Mouse (Mus musculus): ENCODE measurements around the gene Cacnb1. TPM values are rescaled to one million over a fixed set of nuclear protein-coding genes. Genes with fewer than 3 reads are reported as not detected.

The Cacnb1 gene
- polyA plus RNA-seq, 1 experiment from 2014 or later, result 38.2 TPM

DNA sequence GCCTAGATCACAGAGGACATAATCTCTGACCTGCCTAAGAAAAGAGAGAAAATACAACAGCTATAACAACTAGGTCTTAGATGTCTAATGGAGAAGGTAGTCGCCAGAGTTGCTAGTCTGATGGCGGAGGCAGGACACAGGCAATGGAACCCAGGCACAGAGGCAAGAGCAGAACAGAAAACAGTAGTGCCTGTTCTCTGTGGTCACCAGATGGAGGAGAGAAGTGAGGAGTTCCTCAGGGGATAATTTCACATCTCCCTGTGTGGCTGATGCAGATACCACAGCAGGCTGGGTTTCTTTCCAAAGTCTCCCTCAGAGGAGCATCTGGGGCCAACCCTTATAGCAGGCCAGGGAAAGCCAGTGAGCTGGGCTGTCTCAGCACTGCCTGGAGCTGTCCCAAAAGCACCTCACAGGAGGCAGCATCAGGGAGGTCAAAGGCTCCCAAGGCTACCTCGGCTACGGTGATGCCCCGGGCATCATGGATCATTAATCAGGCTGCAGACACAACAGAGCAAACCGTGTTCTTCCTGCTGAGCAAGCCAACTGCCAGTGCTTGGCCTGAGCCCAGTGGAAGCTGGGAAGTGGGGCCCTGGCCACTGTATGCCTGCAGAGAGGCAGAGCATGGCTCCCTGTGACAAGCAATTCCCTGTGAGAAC, 65.8 kb downstream of the Cacnb1 start:
- Histone ChIP-seq H3K4me3 (no peak overlapping the region), H3K27me3 (replicated peaks) (no peaks in the 10 kb centered on the region), H3K9ac (no peak overlapping the region), H3K4me1 (peaks cover 20% of the 10 kb centered on the region), H3K4me2 (replicated peaks) (no peak overlapping the region), H3K9me3 (no peaks in the 10 kb centered on the region), H3K27ac (no peak overlapping the region), H3K36me3 (no peaks in the 10 kb centered on the region)
- 39% methylated on average over 6 of the region's 6 CpGs for WGBS
- no peak for ATAC-seq (ENCODE audit: low FRiP score, low read depth)

DNA sequence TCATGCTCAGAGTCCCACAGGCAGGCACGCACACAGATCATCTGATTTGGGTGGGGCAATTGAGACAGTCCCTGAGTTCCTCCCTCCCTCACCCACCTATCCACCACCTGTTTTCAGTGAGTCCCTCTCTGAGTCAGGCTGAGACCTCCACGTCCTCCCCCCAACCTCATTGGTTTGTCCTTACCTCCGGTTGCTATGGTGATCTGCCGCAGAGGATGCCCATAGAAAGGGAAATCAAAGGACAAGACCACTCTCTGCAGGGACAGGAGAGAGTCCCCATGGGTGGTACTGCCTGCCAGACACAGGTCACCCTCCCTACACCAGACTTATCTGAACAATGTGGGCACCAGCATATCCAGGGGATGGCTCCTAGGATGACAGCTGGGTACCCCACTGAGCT, 66.9 kb downstream of the Cacnb1 start:
- peaks cover 20% of the 10 kb centered on the region for H3K4me1 ChIP-seq
- H3K4me2 ChIP-seq (replicated peaks), result no peak overlapping the region
- H3K27me3 ChIP-seq (replicated peaks), result no peaks in the 10 kb centered on the region
- ATAC-seq (ENCODE audit: low FRiP score, low read depth), result no peak
- H3K9ac ChIP-seq, result no peak overlapping the region
- WGBS, result 38% methylated on average over 4 of the region's 4 CpGs
- H3K36me3 ChIP-seq, result no peaks in the 10 kb centered on the region
- no peak overlapping the region for H3K4me3 ChIP-seq
- H3K9me3 ChIP-seq, result no peaks in the 10 kb centered on the region
- H3K27ac ChIP-seq, result no peak overlapping the region

DNA sequence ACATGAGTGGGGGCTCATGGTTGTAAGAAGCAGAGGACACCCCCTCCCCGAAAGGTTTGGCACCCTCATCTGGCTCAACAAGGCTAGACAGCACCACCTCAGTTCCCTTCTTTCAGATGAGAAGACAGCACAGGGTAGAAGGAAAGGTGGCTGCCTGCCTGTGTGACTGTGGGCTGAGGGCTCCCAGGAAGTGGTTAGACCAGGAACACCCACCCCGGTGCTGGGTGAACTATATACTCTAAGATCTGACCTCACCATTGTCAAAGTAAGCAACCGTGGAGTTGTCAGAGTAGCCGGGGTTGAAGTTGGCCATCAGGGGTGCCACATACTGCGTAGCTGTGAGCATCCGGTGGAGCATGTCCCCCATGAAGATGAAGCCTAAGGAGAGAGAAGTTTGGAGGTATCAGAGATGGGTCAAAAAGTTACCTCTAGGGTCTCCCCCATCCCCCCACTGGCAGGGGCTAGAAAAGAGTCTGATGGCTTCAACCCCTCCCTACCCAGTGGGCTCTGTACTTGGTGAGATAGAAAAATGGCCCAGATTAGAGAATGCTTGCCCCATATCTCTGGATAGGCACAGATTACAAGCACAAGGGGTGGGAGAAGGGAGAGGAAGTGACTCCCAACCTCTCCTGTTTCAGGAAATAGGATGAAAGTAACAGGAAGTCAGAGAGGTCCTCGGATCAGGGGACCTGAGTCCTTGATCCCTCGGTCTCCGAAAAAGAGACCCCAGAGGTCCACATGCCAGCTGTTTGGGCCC, 67.5 kb downstream of the Cacnb1 start:
- Histone ChIP-seq H3K27ac (no peak overlapping the region), H3K36me3 (no peaks in the 10 kb centered on the region), H3K4me1 (peaks cover 21% of the 10 kb centered on the region), H3K9me3 (no peaks in the 10 kb centered on the region), H3K4me3 (no peak overlapping the region), H3K9ac (no peak overlapping the region), H3K4me2 (replicated peaks) (no peak overlapping the region), H3K27me3 (replicated peaks) (no peaks in the 10 kb centered on the region)
- ATAC-seq (ENCODE audit: low FRiP score, low read depth), result no peak
- 89% methylated on average over 9 of the region's 9 CpGs for WGBS

DNA sequence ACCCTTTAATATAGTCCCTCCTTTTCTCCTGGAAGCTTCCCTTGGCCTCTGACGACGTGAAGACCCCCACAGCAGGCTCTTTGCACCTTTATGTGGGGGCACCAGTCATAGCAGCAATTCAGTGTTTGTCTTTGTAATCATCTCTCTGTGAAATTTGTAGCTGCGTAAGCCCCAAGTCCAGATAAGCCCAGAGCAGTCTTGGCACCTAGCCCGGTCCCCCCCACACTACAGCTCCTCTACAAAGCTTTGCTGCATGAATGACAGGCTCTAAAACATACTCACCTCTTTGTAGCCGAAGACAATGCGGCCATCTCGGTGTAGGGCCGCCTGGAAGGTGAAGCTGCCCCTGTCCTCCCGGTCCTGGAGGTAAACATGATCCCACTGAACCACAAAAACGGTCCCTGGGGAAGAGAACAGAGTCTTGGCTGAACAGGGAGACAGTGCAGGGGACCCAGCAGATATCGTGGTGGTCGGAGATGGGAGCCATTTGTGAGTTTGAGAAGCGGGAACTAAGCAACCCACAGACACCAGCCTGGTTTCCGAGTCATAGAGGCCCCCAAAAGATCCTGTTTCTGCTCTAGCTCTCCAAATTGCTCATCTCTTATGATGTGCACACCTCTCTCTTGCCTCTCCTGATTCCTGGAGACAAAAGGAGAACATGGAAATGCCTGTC, 68.2 kb downstream of the Cacnb1 start:
- no peak overlapping the region for H3K9ac ChIP-seq
- no peak overlapping the region for H3K27ac ChIP-seq
- WGBS, result 75% methylated on average over 14 of the region's 14 CpGs
- H3K4me1 ChIP-seq, result peaks cover 27% of the 10 kb centered on the region
- no peaks in the 10 kb centered on the region for H3K9me3 ChIP-seq
- no peaks in the 10 kb centered on the region for H3K36me3 ChIP-seq
- no peak overlapping the region for H3K4me3 ChIP-seq
- no peaks in the 10 kb centered on the region for H3K27me3 ChIP-seq (replicated peaks)
- H3K4me2 ChIP-seq (replicated peaks), result no peak overlapping the region
- ATAC-seq (ENCODE audit: low FRiP score, low read depth), result no peak

DNA sequence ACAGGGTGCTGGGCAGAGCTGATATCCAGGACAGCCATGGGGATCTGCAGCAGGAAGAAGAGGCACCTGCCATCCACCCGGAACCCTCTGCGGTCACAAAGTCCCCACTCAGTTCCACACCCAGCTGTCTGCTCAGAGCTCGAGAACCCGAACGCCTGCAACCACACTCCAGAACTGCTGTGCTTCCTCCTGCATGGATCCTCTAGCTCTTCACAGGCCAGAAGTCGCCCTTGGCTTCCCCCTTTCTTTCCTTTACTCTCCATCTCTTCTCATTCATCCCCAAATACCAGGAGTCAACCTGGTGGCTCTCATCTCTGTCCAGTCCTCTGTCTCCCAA, 68.9 kb downstream of the Cacnb1 start:
- WGBS, result 93% methylated on average over 6 of the region's 6 CpGs
- H3K27ac ChIP-seq, result no peak overlapping the region
- no peak overlapping the region for H3K4me3 ChIP-seq
- no peak overlapping the region for H3K9ac ChIP-seq
- no peak overlapping the region for H3K4me2 ChIP-seq (replicated peaks)
- H3K9me3 ChIP-seq, result no peaks in the 10 kb centered on the region
- no peaks in the 10 kb centered on the region for H3K27me3 ChIP-seq (replicated peaks)
- no peak for ATAC-seq (ENCODE audit: low FRiP score, low read depth)
- H3K4me1 ChIP-seq, result peaks cover 30% of the 10 kb centered on the region
- H3K36me3 ChIP-seq, result no peaks in the 10 kb centered on the region

DNA sequence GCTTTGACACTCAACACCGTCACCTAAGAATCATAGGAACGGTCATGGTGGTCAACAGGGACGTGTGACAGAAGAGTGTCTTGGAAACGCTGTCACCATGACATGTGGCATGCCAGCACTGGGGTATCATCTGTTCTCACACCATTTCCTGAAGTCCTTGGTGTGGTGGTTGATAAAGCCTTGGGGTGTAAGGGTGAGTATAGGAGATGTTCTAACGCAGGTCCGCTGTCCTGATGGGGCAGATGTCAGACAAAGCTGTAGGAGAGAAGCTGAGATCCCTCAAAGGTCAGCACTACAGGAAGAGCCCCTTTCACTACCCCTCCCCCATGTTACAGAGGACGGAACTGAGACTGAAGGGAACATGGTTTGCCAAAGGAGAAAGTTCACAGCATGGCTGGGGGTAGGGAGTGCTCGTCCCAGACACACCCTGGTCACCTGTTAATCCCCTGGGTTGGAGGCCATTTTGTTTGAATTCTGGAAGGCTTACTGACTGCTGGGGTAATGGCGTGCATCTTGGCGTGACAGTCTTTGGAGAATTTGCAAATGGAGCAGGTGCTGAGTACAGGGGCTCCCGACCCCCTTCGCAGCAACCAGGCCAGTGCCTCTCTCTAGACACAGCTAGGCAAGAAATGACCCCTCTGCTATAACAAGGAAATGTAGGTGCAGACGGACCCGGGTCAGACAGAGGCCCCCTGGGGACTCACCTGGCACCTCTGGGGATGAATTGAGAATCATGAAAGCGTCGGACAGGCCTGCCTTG, 69.5 kb downstream of the Cacnb1 start:
- Histone ChIP-seq H3K4me1 (peaks cover 30% of the 10 kb centered on the region), H3K36me3 (no peaks in the 10 kb centered on the region), H3K9me3 (no peaks in the 10 kb centered on the region), H3K9ac (no peak overlapping the region), H3K27ac (no peak overlapping the region), H3K4me3 (no peak overlapping the region), H3K4me2 (replicated peaks) (no peak overlapping the region), H3K27me3 (replicated peaks) (no peaks in the 10 kb centered on the region)
- no peak for ATAC-seq (ENCODE audit: low FRiP score, low read depth)
- 83% methylated on average over 16 of the region's 16 CpGs for WGBS

DNA sequence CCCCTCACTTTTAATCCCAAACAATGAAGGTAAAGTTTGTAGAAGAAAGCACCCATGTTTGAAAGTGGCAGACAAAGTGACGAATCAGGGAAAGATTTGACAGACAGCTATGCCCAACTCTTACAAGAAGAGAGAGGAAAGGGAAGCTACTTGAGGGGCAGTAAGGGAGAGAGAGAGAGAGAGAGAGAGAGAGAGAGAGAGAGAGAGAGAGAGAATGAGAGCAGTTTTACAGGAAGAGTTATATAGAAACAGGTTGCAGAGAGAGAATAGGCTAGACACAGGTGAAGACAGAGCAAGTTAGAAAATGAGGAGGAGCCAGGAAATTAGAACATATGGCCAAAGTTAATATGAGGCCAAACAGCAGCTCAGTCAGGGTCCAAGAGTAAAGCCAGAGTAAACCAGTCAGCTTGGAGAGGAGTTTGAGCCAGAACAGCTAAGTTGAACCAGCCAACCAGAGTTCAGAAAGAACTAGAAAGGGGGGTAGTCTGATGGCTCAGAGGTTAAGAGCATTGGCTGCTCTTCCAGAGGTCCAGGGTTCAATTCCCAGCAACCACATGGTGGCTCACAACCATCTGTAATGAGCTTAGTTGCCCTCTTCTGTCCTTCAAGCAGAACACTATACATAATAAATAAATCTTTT, 70.3 kb downstream of the Cacnb1 start:
- Histone ChIP-seq H3K4me1 (peaks cover 29% of the 10 kb centered on the region), H3K4me2 (replicated peaks) (no peak overlapping the region), H3K36me3 (no peaks in the 10 kb centered on the region), H3K9me3 (no peaks in the 10 kb centered on the region), H3K9ac (no peak overlapping the region), H3K4me3 (no peak overlapping the region), H3K27ac (no peak overlapping the region), H3K27me3 (replicated peaks) (no peaks in the 10 kb centered on the region)
- ATAC-seq (ENCODE audit: low FRiP score, low read depth), result no peak
- 87% methylated on average over 1 of the region's 1 CpGs for WGBS

Small RNAs within 50 kb of the gene (microRNA-seq; reads per million reads assigned to microRNA genes)
- not detected for gene Gm27597

Other genes with a start within 250 kb of the Cacnb1 start
- 0.56 and 0.70 TPM in 2 replicates for gene 1700001P01Rik, start 247.1 kb downstream of the Cacnb1 start, polyA plus RNA-seq (2016; fragmentation: Nextera tagmentation; extraction: Ambion mirVana)
- 369 and 383 TPM in 2 replicates for gene Rpl23, start 240.6 kb downstream of the Cacnb1 start, polyA plus RNA-seq (2016; fragmentation: Nextera tagmentation; extraction: Ambion mirVana)
- 103 and 105 TPM in 2 replicates for gene Lasp1, start 224.0 kb downstream of the Cacnb1 start, polyA plus RNA-seq (2016; fragmentation: Nextera tagmentation; extraction: Ambion mirVana)
- 12.9 and 15.8 TPM in 2 replicates for gene B230217C12Rik, start 182.3 kb downstream of the Cacnb1 start, polyA plus RNA-seq (2016; fragmentation: Nextera tagmentation; extraction: Ambion mirVana)
- gene Fbxo47, start 138.9 kb downstream of the Cacnb1 start, polyA plus RNA-seq (2016; fragmentation: Nextera tagmentation; extraction: Ambion mirVana), result 0.72 and 0.85 TPM in 2 replicates
- 0.24 and 0.68 TPM in 2 replicates for gene Plxdc1, start 36.6 kb downstream of the Cacnb1 start, polyA plus RNA-seq (2016; fragmentation: Nextera tagmentation; extraction: Ambion mirVana)
- gene Arl5c, start 26.9 kb downstream of the Cacnb1 start, polyA plus RNA-seq (2016; fragmentation: Nextera tagmentation; extraction: Ambion mirVana), result 6.8 and 8.6 TPM in 2 replicates
- gene Rpl19, start 3.7 kb upstream of the Cacnb1 start, polyA plus RNA-seq (2016; fragmentation: Nextera tagmentation; extraction: Ambion mirVana), result 709 and 737 TPM in 2 replicates
- gene Stac2, start 30.4 kb upstream of the Cacnb1 start, polyA plus RNA-seq (2016; fragmentation: Nextera tagmentation; extraction: Ambion mirVana), result 10.2 and 11.2 TPM in 2 replicates
- 33.1 and 40.7 TPM in 2 replicates for gene Fbxl20, start 127.4 kb upstream of the Cacnb1 start, polyA plus RNA-seq (2016; fragmentation: Nextera tagmentation; extraction: Ambion mirVana)
- 62.9 and 74.0 TPM in 2 replicates for gene Med1, start 170.3 kb upstream of the Cacnb1 start, polyA plus RNA-seq (2016; fragmentation: Nextera tagmentation; extraction: Ambion mirVana)
- 13.5 and 13.6 TPM in 2 replicates for gene Cdk12, start 180.0 kb upstream of the Cacnb1 start, polyA plus RNA-seq (2016; fragmentation: Nextera tagmentation; extraction: Ambion mirVana)